In genomic region chr9:40989940-40990588, GRCm38 (mm10) we compare ENCODE assay signal across 8 mouse cellular contexts. TPM values are rescaled to one million over a fixed set of nuclear protein-coding genes. Genes with fewer than 3 reads are reported as not detected.
A peak's percentile ranks its signal among the peaks of the same experiment; 100 is the strongest.
DNase-seq lines count a peak whose midpoint lies in the region; ATAC-seq and TF ChIP-seq lines count a peak whose summit lies in the region.

No protein-coding gene starts in this region.

- TF ChIP-seq CTCF in G1E (IDR thresholded peaks at IDR 0.05; ENCODE audit: low read depth, low read length) = no peak

- H3K36me3 ChIP-seq in G1E (replicated peaks) = no peaks in the 10 kb centered on the region
- H3K36me3 ChIP-seq in limb, embryonic 11.5 days (ENCODE audit: control insufficient read depth, insufficient read depth, low read length) = no peaks in the 10 kb centered on the region
- no peaks in the 10 kb centered on the region for H3K36me3 ChIP-seq in neural tube, embryonic 12.5 days

- H3K27me3 ChIP-seq in G1E (ENCODE audit: insufficient read depth, low read length) = peaks cover 14% of the 10 kb centered on the region
- H3K27me3 ChIP-seq in limb, embryonic 11.5 days (ENCODE audit: control insufficient read depth, insufficient read depth, low read length) = no peaks in the 10 kb centered on the region
- H3K27me3 ChIP-seq in neural tube, embryonic 12.5 days (replicated peaks) = no peaks in the 10 kb centered on the region

- 43% methylated on average over 4 of the region's 4 CpGs for WGBS in limb, embryonic 11.5 days
- 31% methylated on average over 4 of the region's 4 CpGs for WGBS in neural tube, embryonic 12.5 days

- no peaks in the 10 kb centered on the region for H3K4me1 ChIP-seq in G1E (ENCODE audit: insufficient read depth, low read depth, low read length)
- peaks cover 7% of the 10 kb centered on the region; the same call in 1 of the 2 replicates for H3K4me1 ChIP-seq in limb, embryonic 11.5 days (ENCODE audit: control insufficient read depth, insufficient read depth, low read length)
- H3K4me1 ChIP-seq in neural tube, embryonic 12.5 days = peaks cover 3% of the 10 kb centered on the region; the same call in 1 of the 2 replicates

- no peak for ATAC-seq in G1E (ENCODE audit: extremely low read depth, insufficient number of reproducible peaks, low FRiP score, poor library complexity, severe bottlenecking)
- peak; percentile 67; the same call in 1 of the 2 replicates for ATAC-seq in frontal cortex, adult (ENCODE audit: low TSS enrichment)
- peak; percentile 69 for ATAC-seq in inflammation-experienced regulatory T-cells, adult 6 months
- ATAC-seq in limb, embryonic 11.5 days (ENCODE audit: insufficient number of reproducible peaks, low FRiP score, low TSS enrichment, low read depth) = no peak
- peak; percentile 82 for ATAC-seq in neural tube, embryonic 12.5 days (ENCODE audit: low FRiP score, low read depth)

- no peak overlapping the region for H3K4me2 ChIP-seq in limb, embryonic 11.5 days (ENCODE audit: low read depth, severe bottlenecking)
- H3K4me2 ChIP-seq in neural tube, embryonic 12.5 days (replicated peaks) = no peak overlapping the region

- no peak overlapping the region for H3K4me3 ChIP-seq in G1E (ENCODE audit: low read depth, low read length)
- H3K4me3 ChIP-seq in limb, embryonic 11.5 days (ENCODE audit: low read depth, low read length) = no peak overlapping the region
- H3K4me3 ChIP-seq in neural tube, embryonic 12.5 days = no peak overlapping the region

- DNase-seq in A20 (ENCODE audit: low read depth, low spot score) = peak; percentile 62
- peak; percentile 8 for DNase-seq in G1E (ENCODE audit: low spot score)
- DNase-seq in cerebellum, adult 11-12 months = peak; percentile 45
- peak; percentile 77 for DNase-seq in limb, embryonic 11.5 days (ENCODE audit: low spot score)
- no peak for DNase-seq in ovary, adult 18-20 months (ENCODE audit: low spot score)

- no peak overlapping the region for H3K27ac ChIP-seq in limb, embryonic 11.5 days (replicated peaks; ENCODE audit: low read depth, low read length)
- no peak overlapping the region for H3K27ac ChIP-seq in neural tube, embryonic 12.5 days

- H3K9me3 ChIP-seq in G1E (replicated peaks) = no peaks in the 10 kb centered on the region
- no peaks in the 10 kb centered on the region for H3K9me3 ChIP-seq in limb, embryonic 11.5 days (ENCODE audit: control insufficient read depth, low read length)
- no peaks in the 10 kb centered on the region for H3K9me3 ChIP-seq in neural tube, embryonic 12.5 days

- peak overlapping the region; percentile 17; the same call in 1 of the 2 replicates for H3K9ac ChIP-seq in limb, embryonic 11.5 days (ENCODE audit: low read length)
- no peak overlapping the region for H3K9ac ChIP-seq in neural tube, embryonic 12.5 days

RNA-seq across cellular contexts. Expression of gene Crtam, which starts 14.4 kb away (rescaled TPM):
- total RNA-seq in G1E (2014; fragmentation: Nextera tagmentation) = not detected in 2 replicates
- 0.05 and 0.06 TPM in 2 replicates for total RNA-seq in G1E (2017)
- polyA plus RNA-seq in G1E (2012) = not detected in 2 replicates
- polyA plus RNA-seq in inflammation-experienced regulatory T-cells, adult 6 months (2017; shearing (Covaris generic)) = 10 to 100 TPM in 1 of 3 experiments, 1 to 10 TPM in 2; 2.8 to 21.3 (median 3.2) TPM
- polyA plus RNA-seq in limb, embryonic 11.5 days (2014; fragmentation: Nextera tagmentation; extraction: Ambion mirVana) = 0.32 and 0.35 TPM in 2 replicates
- polyA plus RNA-seq in neural tube, embryonic 12.5 days (2016; fragmentation: Nextera tagmentation; extraction: Ambion mirVana) = 0.18 TPM in 1 of 2 replicates, not detected in the other

RNA-seq across cellular contexts. Expression of gene Jhy, which starts 26.1 kb away (rescaled TPM):
- total RNA-seq in G1E (2014; fragmentation: Nextera tagmentation) (not detected in 2 replicates), G1E (2017) (0.44 TPM in 1 of 2 replicates, not detected in the other)
- not detected in 2 replicates for polyA plus RNA-seq in G1E (2012)
- not detected for polyA plus RNA-seq in inflammation-experienced regulatory T-cells, adult 6 months (2017; shearing (Covaris generic))
- polyA plus RNA-seq in limb, embryonic 11.5 days (2014; fragmentation: Nextera tagmentation; extraction: Ambion mirVana) = 0.18 and 0.27 TPM in 2 replicates
- polyA plus RNA-seq in neural tube, embryonic 12.5 days (2016; fragmentation: Nextera tagmentation; extraction: Ambion mirVana) = 0.98 and 1.1 TPM in 2 replicates

Comparison
In these comparisons a context has a peak if more than half of its experiments do, and no peak if none do; other contexts are left out.
1. ATAC-seq: peak in frontal cortex, adult (single experiment), inflammation-experienced regulatory T-cells, adult 6 months (single experiment) and neural tube, embryonic 12.5 days (single experiment); none in G1E (single experiment) and limb, embryonic 11.5 days (single experiment).